Mouse (Mus musculus): ENCODE results near the gene Triobp. TPM values are rescaled to one million over a fixed set of nuclear protein-coding genes. Genes with fewer than 3 reads are reported as not detected.
A peak's percentile ranks its signal among the peaks of the same experiment; 100 is the strongest.

Gene Triobp
- polyA plus RNA-seq, 1 experiment from 2014 or later, result 33.0 TPM

- H3K4me2 ChIP-seq (ENCODE audit: low read length), result no peak overlapping the region
- no peaks in the 10 kb centered on the region for H3K27me3 ChIP-seq (ENCODE audit: insufficient read depth, low read length)
- no peak for TF ChIP-seq CTCF (IDR thresholded peaks at IDR 0.05; ENCODE audit: low read depth)
- H3K27ac ChIP-seq, result no peak overlapping the region
- no peak overlapping the region for H3K4me3 ChIP-seq (replicated peaks; ENCODE audit: low read depth, low read length)
- H3K9ac ChIP-seq (ENCODE audit: low read depth, low read length), result no peak overlapping the region
- peaks cover 65% of the 10 kb centered on the region for H3K36me3 ChIP-seq (ENCODE audit: insufficient read depth, low read length)
- no peak for ATAC-seq (replicated peaks; ENCODE audit: low FRiP score, low read depth)
- H3K4me1 ChIP-seq (replicated peaks; ENCODE audit: insufficient read depth, low read length), result peaks cover 10% of the 10 kb centered on the region; the same call in 1 of the 2 replicates
- 90% methylated on average over 14 of the region's 14 CpGs for WGBS
- H3K9me3 ChIP-seq (replicated peaks; ENCODE audit: low read length), result no peaks in the 10 kb centered on the region
- no peak for DNase-seq (ENCODE audit: low spot score)
Measured at GRCm38 (mm10) chr15:78989152-78990092, 41.9 kb downstream of the Triobp start.

DNA sequence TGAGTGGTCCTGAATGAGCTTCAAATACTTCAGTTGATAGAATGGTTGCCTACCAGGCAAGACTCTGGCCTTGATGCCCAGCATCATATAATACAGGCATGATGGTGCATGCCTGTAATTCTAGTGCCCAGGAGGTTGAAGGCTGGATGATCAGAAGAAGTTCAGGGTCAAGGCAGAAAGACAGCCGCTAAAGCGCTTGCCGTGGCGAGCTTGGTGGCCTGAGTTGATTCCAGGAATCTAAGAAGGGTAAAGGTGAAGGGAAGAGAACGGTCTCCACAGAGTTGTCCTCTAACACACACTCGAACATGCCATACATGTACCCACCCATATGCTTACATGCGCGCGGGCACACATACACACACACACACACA, 42.6 kb downstream of the Triobp start:
- no peak for DNase-seq (ENCODE audit: low spot score)
- Histone ChIP-seq H3K4me2 (ENCODE audit: low read length) (no peak overlapping the region), H3K9me3 (replicated peaks; ENCODE audit: low read length) (no peaks in the 10 kb centered on the region), H3K9ac (ENCODE audit: low read depth, low read length) (no peak overlapping the region), H3K27ac (no peak overlapping the region), H3K36me3 (ENCODE audit: insufficient read depth, low read length) (peaks cover 68% of the 10 kb centered on the region), H3K27me3 (ENCODE audit: insufficient read depth, low read length) (no peaks in the 10 kb centered on the region), H3K4me1 (replicated peaks; ENCODE audit: insufficient read depth, low read length) (peaks cover 6% of the 10 kb centered on the region; the same call in 1 of the 2 replicates), H3K4me3 (replicated peaks; ENCODE audit: low read depth, low read length) (no peak overlapping the region)
- no peak for TF ChIP-seq CTCF (IDR thresholded peaks at IDR 0.05; ENCODE audit: low read depth)
- 86% methylated on average over 9 of the region's 9 CpGs for WGBS
- no peak for ATAC-seq (replicated peaks; ENCODE audit: low FRiP score, low read depth)

- Histone ChIP-seq H3K36me3 (ENCODE audit: insufficient read depth, low read length) (peaks cover 70% of the 10 kb centered on the region), H3K9ac (ENCODE audit: low read depth, low read length) (no peak overlapping the region), H3K27ac (no peak overlapping the region), H3K9me3 (replicated peaks; ENCODE audit: low read length) (no peaks in the 10 kb centered on the region), H3K27me3 (ENCODE audit: insufficient read depth, low read length) (no peaks in the 10 kb centered on the region), H3K4me1 (replicated peaks; ENCODE audit: insufficient read depth, low read length) (peaks cover 3% of the 10 kb centered on the region; the same call in 1 of the 2 replicates), H3K4me2 (ENCODE audit: low read length) (no peak overlapping the region), H3K4me3 (replicated peaks; ENCODE audit: low read depth, low read length) (no peak overlapping the region)
- WGBS, result 72% methylated on average over 25 of the region's 25 CpGs
- DNase-seq (ENCODE audit: low spot score) (peak; percentile 19), ATAC-seq (replicated peaks; ENCODE audit: low FRiP score, low read depth) (peak; percentile 62; the same call in 1 of the 2 replicates)
- TF ChIP-seq CTCF (IDR thresholded peaks at IDR 0.05; ENCODE audit: low read depth), result no peak
Measured at GRCm38 (mm10) chr15:78990970-78991525, 43.5 kb downstream of the Triobp start.

GRCm38 (mm10) chr15:78992235-78992634, 44.7 kb downstream of the Triobp start:
- Histone ChIP-seq H3K36me3 (ENCODE audit: insufficient read depth, low read length) (peaks cover 70% of the 10 kb centered on the region), H3K4me2 (ENCODE audit: low read length) (no peak overlapping the region), H3K4me3 (replicated peaks; ENCODE audit: low read depth, low read length) (no peak overlapping the region), H3K4me1 (replicated peaks; ENCODE audit: insufficient read depth, low read length) (peaks cover 2% of the 10 kb centered on the region; the same call in 1 of the 2 replicates), H3K27ac (no peak overlapping the region), H3K27me3 (ENCODE audit: insufficient read depth, low read length) (no peaks in the 10 kb centered on the region), H3K9me3 (replicated peaks; ENCODE audit: low read length) (no peaks in the 10 kb centered on the region), H3K9ac (ENCODE audit: low read depth, low read length) (no peak overlapping the region)
- no peak for ATAC-seq (replicated peaks; ENCODE audit: low FRiP score, low read depth)
- 92% methylated on average over 7 of the region's 7 CpGs for WGBS
- TF ChIP-seq CTCF (IDR thresholded peaks at IDR 0.05; ENCODE audit: low read depth), result peak; percentile 37; the same call in 1 of the 2 replicates
- no peak for DNase-seq (ENCODE audit: low spot score)

GRCm38 (mm10) chr15:78992925-78993324, 45.4 kb downstream of the Triobp start:
- ATAC-seq (replicated peaks; ENCODE audit: low FRiP score, low read depth), result no peak
- 95% methylated on average over 24 of the region's 24 CpGs for WGBS

DNA sequence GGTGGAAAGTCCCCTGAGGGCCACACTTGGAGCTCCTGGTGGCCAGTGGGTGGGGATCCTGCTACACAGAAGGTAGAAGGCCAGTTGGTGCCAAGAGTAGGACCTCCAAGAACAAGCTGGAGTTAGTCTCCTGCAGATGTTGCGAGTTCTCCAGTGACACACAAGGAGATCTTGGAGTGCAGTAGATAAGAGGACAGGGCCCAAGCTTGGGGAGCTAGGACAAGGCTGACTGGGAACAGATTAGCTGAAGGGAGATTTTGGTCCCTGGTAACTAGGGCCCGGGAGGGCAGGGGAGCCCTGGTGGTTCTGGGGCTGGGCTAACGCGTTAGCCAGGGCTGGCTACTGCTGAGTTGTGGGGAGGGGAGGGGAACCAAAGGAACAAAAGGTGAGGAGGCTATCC, 48.4 kb downstream of the Triobp start:
- Histone ChIP-seq H3K4me2 (ENCODE audit: low read length) (no peak overlapping the region), H3K9ac (ENCODE audit: low read depth, low read length) (no peak overlapping the region), H3K36me3 (ENCODE audit: insufficient read depth, low read length) (peaks cover 54% of the 10 kb centered on the region), H3K27me3 (ENCODE audit: insufficient read depth, low read length) (no peaks in the 10 kb centered on the region), H3K27ac (no peak overlapping the region), H3K4me1 (replicated peaks; ENCODE audit: insufficient read depth, low read length) (peaks cover 8% of the 10 kb centered on the region; the same call in 1 of the 2 replicates), H3K9me3 (replicated peaks; ENCODE audit: low read length) (no peaks in the 10 kb centered on the region), H3K4me3 (replicated peaks; ENCODE audit: low read depth, low read length) (no peak overlapping the region)
- no peak for DNase-seq (ENCODE audit: low spot score)
- ATAC-seq (replicated peaks; ENCODE audit: low FRiP score, low read depth), result no peak
- no peak for TF ChIP-seq CTCF (IDR thresholded peaks at IDR 0.05; ENCODE audit: low read depth)
- 96% methylated on average over 4 of the region's 4 CpGs for WGBS

More at GRCm38 (mm10) chr15:78992925-78993324, 45.4 kb downstream of the Triobp start:
- Histone ChIP-seq H3K4me1 (replicated peaks; ENCODE audit: insufficient read depth, low read length) (0 out of 2 replicates have a peak, but pooled peaks cover 2% of the 10 kb centered on the region), H3K27ac (no peak overlapping the region), H3K9me3 (replicated peaks; ENCODE audit: low read length) (no peaks in the 10 kb centered on the region), H3K4me2 (ENCODE audit: low read length) (no peak overlapping the region), H3K9ac (ENCODE audit: low read depth, low read length) (no peak overlapping the region), H3K27me3 (ENCODE audit: insufficient read depth, low read length) (no peaks in the 10 kb centered on the region), H3K4me3 (replicated peaks; ENCODE audit: low read depth, low read length) (no peak overlapping the region), H3K36me3 (ENCODE audit: insufficient read depth, low read length) (peaks cover 67% of the 10 kb centered on the region)
- no peak for DNase-seq (ENCODE audit: low spot score)
- no peak for TF ChIP-seq CTCF (IDR thresholded peaks at IDR 0.05; ENCODE audit: low read depth)

Data from kidney, postnatal 0 days (tissue).